Mouse (Mus musculus) liver, postnatal 0 days (tissue): Measurements from ENCODE around the gene Auh. TPM values are rescaled to one million over a fixed set of nuclear protein-coding genes. Genes with fewer than 3 reads are reported as not detected.

Experiments used
- ATAC-seq: fragments of 200-750 bp; cut with Nextera tagmentation; 2 replicates; pipeline ENCODE4 v1.8.0; 2017; ENCODE audit warnings: mild to moderate bottlenecking, moderate library complexity
- DNase-seq: peaks from one replicate; pipeline ENCODE4 v3.0.0-alpha.2; 2016
- H3K27ac ChIP-seq: fragments of 300-500 bp; sonication (generic); 2 replicates; pipeline ENCODE4 v1.5.1; 2014; ENCODE audit warnings: antibody characterized with exemption, moderate library complexity, mild to moderate bottlenecking, low read depth
- H3K27me3 ChIP-seq: fragments of 300-500 bp; sonication (generic); 2 replicates; pipeline ENCODE4 v1.6.1; 2014; ENCODE audit warnings: low read length, control low read depth, mixed read lengths; ENCODE audit not compliant: insufficient read depth
- H3K36me3 ChIP-seq: fragments of 300-500 bp; sonication (generic); replicated peaks from 2 replicates; pipeline ENCODE4 v1.6.1; 2014; ENCODE audit warnings: mild to moderate bottlenecking, control low read depth, low read length, moderate library complexity, mixed read lengths; ENCODE audit not compliant: insufficient read depth
- H3K4me1 ChIP-seq: fragments of 300-500 bp; sonication (generic); 2 replicates; pipeline ENCODE4 v1.6.1; 2014; ENCODE audit warnings: antibody characterized with exemption, mild to moderate bottlenecking, control low read depth; ENCODE audit not compliant: insufficient read depth
- H3K4me2 ChIP-seq: fragments of 300-500 bp; sonication (generic); 2 replicates; pipeline ENCODE4 v1.6.1; 2014; ENCODE audit warnings: low read depth, mild to moderate bottlenecking, low read length, moderate library complexity, mixed read lengths
- H3K4me3 ChIP-seq: fragments of 300-500 bp; sonication (generic); 2 replicates; pipeline ENCODE4 v1.5.1; 2014; ENCODE audit warnings: low read depth, low read length
- H3K9ac ChIP-seq: fragments of 300-500 bp; sonication (generic); replicated peaks from 2 replicates; pipeline ENCODE4 v1.6.1; 2014; ENCODE audit warnings: mild to moderate bottlenecking, moderate library complexity
- H3K9me3 ChIP-seq: fragments of 300-500 bp; sonication (generic); 2 replicates; pipeline ENCODE4 v1.6.1; 2016; ENCODE audit warnings: mild to moderate bottlenecking, control low read depth, low read length, mixed read lengths
- CTCF ChIP-seq: sonication (generic); IDR thresholded peaks from 2 replicates; pipeline ENCODE4 v1.5.1; 2016; ENCODE audit warnings: antibody characterized with exemption, low read depth
- EP300 ChIP-seq: IDR thresholded peaks from 2 replicates; pipeline ENCODE4 v1.6.1; 2016; ENCODE audit warnings: antibody characterized with exemption, low read depth, mild to moderate bottlenecking
- WGBS: fragments of 180-500 bp; shearing (Covaris S2); extraction: QIAGEN DNeasy Blood & Tissue Kit; methylation state at CpG from one replicate; pipeline ENCODE4 v1.1.7; 2014; ENCODE audit not compliant: insufficient replicate concordance; 5-methylcytosine and 5-hydroxymethylcytosine counted together
- polyA plus RNA-seq: library from polyadenylated mRNA; unstranded; fragments of >200 nt; fragmentation: Nextera tagmentation; extraction: Ambion mirVana; gene quantifications from 2 replicates; pipeline ENCODE4 v1.2.1, GENCODE M21; 2015

The Auh gene
- polyA plus RNA-seq, 1 experiment from 2014 or later: 33.2 TPM

GRCm38 (mm10) chr13:52813750-52814149 lies 115.7 kb downstream of the Auh start:
- H3K27me3 ChIP-seq: no peaks in the 10 kb centered on the region
- H3K4me3 ChIP-seq: no peak overlapping the region
- H3K36me3 ChIP-seq: no peaks in the 10 kb centered on the region
- no peak overlapping the region for H3K27ac ChIP-seq
- H3K9me3 ChIP-seq: no peaks in the 10 kb centered on the region
- WGBS: 69% methylated on average over 3 of the region's 3 CpGs
- no peak overlapping the region for H3K9ac ChIP-seq
- ATAC-seq (no peak), DNase-seq (no peak)
- peaks cover 5% of the 10 kb centered on the region for H3K4me1 ChIP-seq
- TF ChIP-seq CTCF (no peak), EP300 (no peak)
- no peak overlapping the region for H3K4me2 ChIP-seq

- no peaks in the 10 kb centered on the region for H3K36me3 ChIP-seq
- H3K27me3 ChIP-seq: no peaks in the 10 kb centered on the region
- ATAC-seq (no peak), DNase-seq (no peak)
- no peak overlapping the region for H3K4me3 ChIP-seq
- no peaks in the 10 kb centered on the region for H3K9me3 ChIP-seq
- TF ChIP-seq CTCF: no peak
- TF ChIP-seq EP300: no peak
- H3K27ac ChIP-seq: no peak overlapping the region
- H3K4me2 ChIP-seq: no peak overlapping the region
- 71% methylated on average over 16 of the region's 16 CpGs for WGBS
- H3K9ac ChIP-seq: no peak overlapping the region
- no peaks in the 10 kb centered on the region; the same call in 1 of the 2 replicates for H3K4me1 ChIP-seq
These were observed 116.6 kb downstream of the Auh start for GRCm38 (mm10) chr13:52812549-52813515.

- no peaks in the 10 kb centered on the region for H3K36me3 ChIP-seq
- TF ChIP-seq CTCF (no peak), EP300 (no peak)
- no peaks in the 10 kb centered on the region for H3K9me3 ChIP-seq
- H3K27ac ChIP-seq: no peak overlapping the region
- H3K9ac ChIP-seq: no peak overlapping the region
- no peak overlapping the region for H3K4me2 ChIP-seq
- ATAC-seq: no peak
- H3K27me3 ChIP-seq: no peaks in the 10 kb centered on the region
- no peaks in the 10 kb centered on the region for H3K4me1 ChIP-seq
- no peak overlapping the region for H3K4me3 ChIP-seq
- 54% methylated on average over 11 of the region's 11 CpGs for WGBS
- no peak for DNase-seq
These were observed 121.8 kb downstream of the Auh start for GRCm38 (mm10) chr13:52807722-52808121.

GRCm38 (mm10) chr13:52806029-52806428 lies 123.5 kb downstream of the Auh start:
- ATAC-seq (no peak), DNase-seq (no peak)
- no peak overlapping the region for H3K4me3 ChIP-seq
- WGBS: 54% methylated on average over 4 of the region's 4 CpGs
- no peak overlapping the region for H3K4me2 ChIP-seq
- no peaks in the 10 kb centered on the region for H3K27me3 ChIP-seq
- no peak overlapping the region for H3K27ac ChIP-seq
- H3K9ac ChIP-seq: no peak overlapping the region
- H3K36me3 ChIP-seq: no peaks in the 10 kb centered on the region
- H3K4me1 ChIP-seq: no peaks in the 10 kb centered on the region
- TF ChIP-seq CTCF (no peak), EP300 (no peak)
- H3K9me3 ChIP-seq: no peaks in the 10 kb centered on the region

- no peaks in the 10 kb centered on the region for H3K27me3 ChIP-seq
- H3K4me2 ChIP-seq: no peak overlapping the region
- H3K4me1 ChIP-seq: no peaks in the 10 kb centered on the region
- no peak overlapping the region for H3K9ac ChIP-seq
- DNase-seq: no peak
- no peak for TF ChIP-seq EP300
- TF ChIP-seq CTCF: no peak
- H3K4me3 ChIP-seq: no peak overlapping the region
- no peaks in the 10 kb centered on the region for H3K9me3 ChIP-seq
- no peak for ATAC-seq
- no peaks in the 10 kb centered on the region for H3K36me3 ChIP-seq
- no peak overlapping the region for H3K27ac ChIP-seq
- 66% methylated on average over 6 of the region's 6 CpGs for WGBS
These were observed 123.9 kb downstream of the Auh start for GRCm38 (mm10) chr13:52805581-52805980.

- DNase-seq: no peak
- WGBS: 69% methylated on average over 4 of the region's 4 CpGs
- H3K9ac ChIP-seq: no peak overlapping the region
These were observed 127.0 kb downstream of the Auh start for GRCm38 (mm10) chr13:52802482-52802881.

More at GRCm38 (mm10) chr13:52802482-52802881, 127.0 kb downstream of the Auh start:
- no peak for ATAC-seq
- Histone ChIP-seq H3K27ac (no peak overlapping the region), H3K9me3 (no peaks in the 10 kb centered on the region), H3K27me3 (no peaks in the 10 kb centered on the region), H3K4me2 (no peak overlapping the region), H3K4me3 (no peak overlapping the region), H3K4me1 (no peaks in the 10 kb centered on the region), H3K36me3 (no peaks in the 10 kb centered on the region)
- TF ChIP-seq CTCF: no peak
- TF ChIP-seq EP300: no peak
